Mouse (Mus musculus) lung, postnatal 0 days (tissue): ENCODE results near the gene Hpse.

Source experiments
- CTCF ChIP-seq: IDR thresholded peaks from 2 replicates; pipeline ENCODE4 v1.5.1; 2016; ENCODE audit warnings: antibody characterized with exemption, mild to moderate bottlenecking
- EP300 ChIP-seq: IDR thresholded peaks from 2 replicates; pipeline ENCODE4 v1.6.1; 2016; ENCODE audit warnings: antibody characterized with exemption, mild to moderate bottlenecking, control low read depth

DNA sequence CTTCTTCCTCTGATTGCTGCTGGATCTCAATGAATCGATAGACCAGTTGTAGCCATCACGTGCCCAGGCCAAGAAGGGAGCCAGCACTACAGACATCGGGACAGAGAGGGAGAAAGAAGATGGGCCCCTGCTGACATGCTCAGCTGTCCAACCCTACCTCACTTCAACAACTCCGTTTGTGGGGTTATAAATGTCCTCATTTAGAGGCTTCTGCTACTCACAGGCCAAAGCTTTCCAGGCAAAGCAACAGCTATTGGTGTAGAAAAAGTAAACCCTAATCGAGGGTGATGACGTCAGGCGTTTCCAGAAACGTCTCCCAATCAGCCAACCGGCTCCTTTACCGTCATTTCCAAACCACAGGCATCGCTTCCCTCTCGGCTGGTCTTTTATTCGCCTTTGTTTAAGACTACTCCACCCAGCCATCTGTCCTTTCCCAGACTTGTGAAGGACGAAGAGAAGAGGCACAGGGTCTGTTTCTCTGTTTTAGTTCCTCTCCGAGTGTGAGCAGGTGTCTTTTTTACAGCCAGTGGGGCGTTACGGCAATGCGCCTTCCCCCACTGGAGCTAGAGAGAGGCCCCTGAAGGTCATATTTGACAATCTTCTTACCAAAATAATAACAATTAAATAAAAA is 39.5 kb downstream of the Hpse start:
- TF ChIP-seq EP300: no peak
- no peak for TF ChIP-seq CTCF
